Mouse (Mus musculus): ENCODE data around the gene Gm13278.
"Not testable (repeated sequence)": the region's sequence is repeated elsewhere in the genome, so short reads cannot be mapped to it uniquely, and the experiment has no call there.

Gene Gm13278

GRCm38 (mm10) chr4:88788402-88788801 lies 2.9 kb upstream of the Gm13278 start, which contains the start of gene Gm13277:
Gm13277 (plus strand) TSS chr4:88788632.
- in situ Hi-C loops (cut with MboI; ENCODE audit: unreplicated experiment in 2 of 2) = not testable (repeated sequence)

- in situ Hi-C loops (cut with MboI; ENCODE audit: unreplicated experiment in 2 of 2) = not testable (repeated sequence)
Observed at GRCm38 (mm10) chr4:88793936-88794675, 2.8 kb downstream of the Gm13278 start, which contains the start of gene Gm13275. Gm13275 (plus strand) TSS chr4:88794487.

- in situ Hi-C loops (cut with MboI; ENCODE audit: unreplicated experiment in 2 of 2) = not testable (repeated sequence)
Observed at GRCm38 (mm10) chr4:88797097-88797496, 5.7 kb downstream of the Gm13278 start, which contains the start of gene Gm13279. Gm13279 (plus strand) TSS chr4:88797397.

GRCm38 (mm10) chr4:88799365-88799764 lies 8.0 kb downstream of the Gm13278 start, which contains the start of gene Gm13285:
Gm13285 (plus strand) TSS chr4:88799665.
- in situ Hi-C loops (cut with MboI; ENCODE audit: unreplicated experiment in 2 of 2) = not testable (repeated sequence)

- in situ Hi-C loops (cut with MboI; ENCODE audit: unreplicated experiment in 2 of 2) = loop anchor here (25.0 kb wide), 1 partner anchor 116 kb away; the partner anchor contains the start of genes Ifna16 (in 2 of the 2), Ifna2 (in 2 of the 2) and Ifnab (in 2 of the 2)
Observed at GRCm38 (mm10) chr4:88802954-88803353, 11.6 kb downstream of the Gm13278 start, which contains the start of gene Gm13287. Gm13287 (plus strand) TSS chr4:88803254.

- in situ Hi-C loops (cut with MboI; ENCODE audit: unreplicated experiment in 2 of 2) = loop anchor here (25.0 kb wide), 1 partner anchor 118 kb away; the partner anchor contains the start of genes Ifna16 (in 2 of the 2), Ifna2 (in 2 of the 2) and Ifnab (in 2 of the 2)
Observed at GRCm38 (mm10) chr4:88805231-88805630, 13.9 kb downstream of the Gm13278 start, which contains the start of gene Gm13288. Gm13288 (plus strand) TSS chr4:88805531.

GRCm38 (mm10) chr4:88805761-88806160 lies 14.4 kb downstream of the Gm13278 start:
- in situ Hi-C loops (cut with MboI; ENCODE audit: unreplicated experiment in 2 of 2) = loop anchor here (25.0 kb wide), 1 partner anchor 118 kb away; the partner anchor contains the start of genes Ifna16 (in 2 of the 2), Ifna2 (in 2 of the 2) and Ifnab (in 2 of the 2)

GRCm38 (mm10) chr4:88815928-88816327 lies 24.6 kb downstream of the Gm13278 start, which contains the start of gene Ifna7:
Ifna7 (plus strand) TSS chr4:88816228.
- in situ Hi-C loops (cut with MboI; ENCODE audit: unreplicated experiment in 2 of 2) = loop anchor here (25.0 kb wide), 1 partner anchor 129 kb away; the partner anchor contains the start of genes Ifna16 (in 2 of the 2), Ifna2 (in 2 of the 2) and Ifnab (in 2 of the 2)

GRCm38 (mm10) chr4:88819659-88820058 lies 28.3 kb downstream of the Gm13278 start, which contains the start of gene Ifna11:
Ifna11 (plus strand) TSS chr4:88819959.
- in situ Hi-C loops (cut with MboI; ENCODE audit: unreplicated experiment in 2 of 2) = loop anchor here (25.0 kb wide), 1 partner anchor 132 kb away; the partner anchor contains the start of genes Ifna16 (in 2 of the 2), Ifna2 (in 2 of the 2) and Ifnab (in 2 of the 2)

GRCm38 (mm10) chr4:88822995-88823394 lies 31.6 kb downstream of the Gm13278 start:
- in situ Hi-C loops (cut with MboI; ENCODE audit: unreplicated experiment in 2 of 2) = loop anchor here (25.0 kb wide), 1 partner anchor 136 kb away; the partner anchor contains the start of genes Ifna16 (in 2 of the 2), Ifna2 (in 2 of the 2) and Ifnab (in 2 of the 2)

- in situ Hi-C loops (cut with MboI; ENCODE audit: unreplicated experiment in 2 of 2) = not testable (repeated sequence)
Observed at GRCm38 (mm10) chr4:88827116-88827515, 35.8 kb downstream of the Gm13278 start, which contains the start of gene Ifna6. Ifna6 (plus strand) TSS chr4:88827416.

GRCm38 (mm10) chr4:88830523-88830922 lies 39.2 kb downstream of the Gm13278 start:
- in situ Hi-C loops (cut with MboI; ENCODE audit: unreplicated experiment in 2 of 2) = no loop called here

GRCm38 (mm10) chr4:88835225-88835624 lies 43.9 kb downstream of the Gm13278 start, which contains the start of gene Ifna5:
Ifna5 (plus strand) TSS chr4:88835525.
- in situ Hi-C loops (cut with MboI; ENCODE audit: unreplicated experiment in 2 of 2) = not testable (repeated sequence)

- in situ Hi-C loops (cut with MboI; ENCODE audit: unreplicated experiment in 2 of 2) = no loop called here
Observed at GRCm38 (mm10) chr4:88838828-88839227, 47.5 kb downstream of the Gm13278 start.

- in situ Hi-C loops (cut with MboI; ENCODE audit: unreplicated experiment in 2 of 2) = no loop called here
Observed at GRCm38 (mm10) chr4:88840058-88840457, 48.7 kb downstream of the Gm13278 start.

GRCm38 (mm10) chr4:88841438-88841911 lies 50.1 kb downstream of the Gm13278 start, which contains the start of gene Ifna4:
Ifna4 (plus strand) TSS chr4:88841861.
- in situ Hi-C loops (cut with MboI; ENCODE audit: unreplicated experiment in 2 of 2) = no loop called here

Data from v-Abl transformed pro-B cells (cell line).